Mouse (Mus musculus) heart, adult 2 months (tissue): ENCODE results near the gene Cmss1.

Experiments
- CTCF ChIP-seq: fragments of 200-600 bp; IDR thresholded peaks from 2 replicates; pipeline ENCODE4 v1.8.1; 2022; ENCODE audit warnings: antibody characterized with exemption, mild to moderate bottlenecking, moderate library complexity
- EP300 ChIP-seq: fragments of 200-500 bp; IDR thresholded peaks from 2 replicates; pipeline ENCODE4 v1.6.1; 2011; ENCODE audit warnings: low read depth, low read length, control low read depth; ENCODE audit not compliant: insufficient read depth
- POLR2A ChIP-seq: fragments of 200-500 bp; IDR thresholded peaks from 2 replicates; pipeline ENCODE4 v1.6.1; 2011; ENCODE audit warnings: mild to moderate bottlenecking, low read depth, low read length, control low read depth; ENCODE audit not compliant: insufficient read depth

DNA sequence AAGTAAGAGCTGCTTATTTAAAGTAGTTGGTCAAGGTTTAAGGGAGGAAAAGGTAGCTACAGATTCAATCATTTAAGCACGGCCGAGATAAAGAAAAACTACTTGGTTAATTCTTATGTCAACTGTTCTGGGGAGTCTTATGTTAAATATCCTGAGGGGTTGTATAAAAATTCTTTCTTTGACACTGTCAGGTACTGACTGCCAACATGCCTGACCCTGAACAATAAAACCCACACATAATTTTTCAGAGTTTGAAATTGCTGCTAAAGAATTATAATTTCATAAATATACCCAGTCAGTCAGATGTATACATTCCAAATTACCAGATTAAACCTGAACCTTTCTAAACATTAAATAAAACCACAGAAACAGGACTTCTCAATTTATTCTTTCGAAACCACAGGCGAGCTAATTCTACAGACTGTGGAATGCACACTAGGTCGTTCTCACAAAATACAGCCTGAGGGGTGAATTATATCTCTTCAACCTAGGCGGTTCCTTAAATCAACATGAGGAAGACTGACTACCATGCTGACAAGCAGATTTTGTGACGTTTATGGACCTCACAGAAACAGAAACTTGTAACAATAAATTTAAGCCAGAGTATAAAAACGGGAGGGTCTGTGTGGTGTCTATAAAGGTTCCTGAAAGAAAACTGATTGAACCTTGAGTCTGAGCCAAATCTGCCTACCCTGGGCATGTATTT lies 223.2 kb downstream of the Cmss1 start:
- TF ChIP-seq CTCF (no peak), POLR2A (no peak), EP300 (no peak)
